Mouse (Mus musculus): ENCODE data around the gene Soat1. TPM values are rescaled to one million over a fixed set of nuclear protein-coding genes. Genes with fewer than 3 reads are reported as not detected.

Gene Soat1
- total RNA-seq (2015; ENCODE audit: low replicate concordance) (15.0 and 32.1 TPM in 2 replicates), total RNA-seq (2017; ENCODE audit: low replicate concordance) (22.6 and 24.8 TPM in 2 replicates)

DNA sequence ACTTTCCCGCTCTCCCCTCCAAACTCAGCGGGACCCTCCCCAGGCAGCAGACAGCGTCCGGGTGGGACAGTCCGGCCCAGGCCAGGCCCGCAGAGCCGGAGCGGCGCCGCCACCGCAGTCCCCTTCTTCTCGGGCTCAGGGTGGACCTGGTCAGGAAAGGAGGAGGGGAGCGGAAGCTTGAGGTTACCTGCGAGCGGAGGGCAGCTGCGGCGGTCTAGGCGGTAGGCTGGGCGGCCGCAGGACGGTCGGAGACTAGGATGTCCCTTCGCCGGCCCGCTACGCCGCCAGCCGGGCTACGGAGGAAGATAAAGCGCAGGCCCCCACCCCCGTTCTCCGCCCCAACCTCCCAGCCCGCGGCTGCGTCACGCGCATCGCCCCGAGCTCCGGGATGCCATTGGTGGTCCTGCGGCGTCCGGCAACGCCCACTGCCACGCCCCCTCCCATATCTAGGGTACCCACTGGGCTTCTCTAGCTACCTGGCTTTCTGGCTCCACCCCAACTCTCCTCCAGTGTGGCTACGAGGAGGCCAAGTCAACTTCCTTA, at the start of gene Soat1:
Gene Soat1 (minus strand): TSS at position 371 of the 543 bp plus-strand sequence.
- no peak for ATAC-seq (replicated peaks; ENCODE audit: low FRiP score, poor library complexity, severe bottlenecking)

GRCm38 (mm10) chr1:156523842-156524241, 49.7 kb upstream of the Soat1 start, which contains the start of gene Gm10031:
Gene Gm10031, plus strand, starts transcription at chr1:156524012.
- ATAC-seq (replicated peaks; ENCODE audit: low FRiP score, poor library complexity, severe bottlenecking): peak; percentile 100

- no peak for ATAC-seq (replicated peaks; ENCODE audit: low FRiP score, poor library complexity, severe bottlenecking)
These were observed 47.8 kb upstream of the Soat1 start for GRCm38 (mm10) chr1:156521796-156522517.

DNA sequence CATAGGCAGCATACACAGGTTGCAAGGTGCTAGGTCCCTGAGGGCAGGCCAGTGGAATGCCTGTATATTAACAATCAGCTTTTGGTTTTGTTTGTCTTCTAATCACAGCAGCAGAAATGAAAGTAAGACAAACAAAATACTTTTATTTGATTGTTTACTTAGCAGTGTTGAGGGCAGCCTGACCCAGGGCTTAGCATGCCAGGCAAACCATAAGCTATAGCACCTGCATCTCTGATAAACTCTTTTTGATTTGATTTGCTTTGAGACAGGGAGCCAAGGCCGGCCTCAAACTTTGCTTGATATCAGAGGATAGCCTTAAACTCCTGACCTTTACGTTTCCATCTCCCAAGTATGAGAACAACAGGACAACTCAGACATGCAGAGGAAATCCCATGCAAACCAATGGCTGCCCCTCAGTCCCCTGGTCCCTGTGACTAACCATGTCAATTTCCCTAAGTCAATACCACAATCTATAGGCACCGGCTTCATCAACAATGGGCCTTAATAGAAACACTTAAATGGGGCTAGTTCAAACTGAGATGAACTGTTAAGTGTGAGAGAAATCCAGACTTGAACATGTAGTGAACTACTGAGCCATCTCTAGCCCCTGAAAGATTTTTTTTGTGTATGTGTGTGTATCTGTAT, 46.1 kb upstream of the Soat1 start:
- ATAC-seq (replicated peaks; ENCODE audit: low FRiP score, poor library complexity, severe bottlenecking): no peak

GRCm38 (mm10) chr1:156507753-156508152, 33.6 kb upstream of the Soat1 start:
- ATAC-seq (replicated peaks; ENCODE audit: low FRiP score, poor library complexity, severe bottlenecking): no peak

- no peak for ATAC-seq (replicated peaks; ENCODE audit: low FRiP score, poor library complexity, severe bottlenecking)
These were observed 31.8 kb upstream of the Soat1 start for GRCm38 (mm10) chr1:156505901-156506300.

GRCm38 (mm10) chr1:156504945-156505523, 30.9 kb upstream of the Soat1 start:
- no peak for ATAC-seq (replicated peaks; ENCODE audit: low FRiP score, poor library complexity, severe bottlenecking)

- ATAC-seq (replicated peaks; ENCODE audit: low FRiP score, poor library complexity, severe bottlenecking): no peak
These were observed 22.8 kb upstream of the Soat1 start for GRCm38 (mm10) chr1:156496910-156497309.

DNA sequence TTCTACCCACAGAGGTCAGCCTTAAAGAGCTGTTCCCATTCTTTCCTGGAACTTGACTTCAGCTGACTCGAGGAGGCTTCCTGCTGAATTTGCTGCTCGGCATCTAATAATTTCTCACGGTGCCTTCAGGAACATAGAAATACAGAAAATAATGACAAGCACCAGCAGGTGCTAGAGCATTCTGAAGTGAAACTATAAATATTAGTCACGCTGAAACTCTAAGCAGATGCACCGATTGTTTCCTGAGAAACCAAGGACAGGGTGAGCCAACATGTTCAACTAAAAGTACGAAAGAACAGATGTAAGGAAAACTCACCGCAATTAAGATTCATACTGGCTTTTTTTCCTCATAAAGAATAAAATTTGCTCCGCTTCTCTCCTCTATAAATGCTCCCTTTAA, 20.9 kb upstream of the Soat1 start:
- no peak for ATAC-seq (replicated peaks; ENCODE audit: low FRiP score, poor library complexity, severe bottlenecking)

- ATAC-seq (replicated peaks; ENCODE audit: low FRiP score, poor library complexity, severe bottlenecking): no peak
These were observed 17.2 kb upstream of the Soat1 start for GRCm38 (mm10) chr1:156491226-156491796.

- no peak for ATAC-seq (replicated peaks; ENCODE audit: low FRiP score, poor library complexity, severe bottlenecking)
These were observed 13.9 kb upstream of the Soat1 start for GRCm38 (mm10) chr1:156488031-156488430.

GRCm38 (mm10) chr1:156487498-156487897, 13.4 kb upstream of the Soat1 start:
- no peak for ATAC-seq (replicated peaks; ENCODE audit: low FRiP score, poor library complexity, severe bottlenecking)

DNA sequence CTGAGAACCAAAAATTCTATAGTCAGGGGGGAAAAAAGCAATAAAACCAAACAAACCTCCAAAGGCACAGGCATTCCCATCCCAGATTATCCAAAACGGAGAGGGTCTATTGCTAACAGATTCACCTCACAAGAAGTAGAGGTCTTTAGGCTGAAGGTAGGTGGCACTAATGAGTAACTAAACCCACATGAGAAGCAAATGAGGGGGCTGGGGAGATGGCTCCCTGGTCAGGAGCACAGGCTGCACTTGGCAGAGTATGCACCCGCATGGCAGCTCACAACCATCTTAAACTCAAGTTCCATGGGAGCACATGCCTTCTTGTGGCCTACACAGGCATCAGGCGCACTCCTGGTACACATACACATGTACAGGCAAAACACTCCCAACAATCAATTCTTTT, 7.7 kb upstream of the Soat1 start:
- no peak for ATAC-seq (replicated peaks; ENCODE audit: low FRiP score, poor library complexity, severe bottlenecking)

- ATAC-seq (replicated peaks; ENCODE audit: low FRiP score, poor library complexity, severe bottlenecking): no peak
These were observed 2.4 kb upstream of the Soat1 start for GRCm38 (mm10) chr1:156476535-156476934.

DNA sequence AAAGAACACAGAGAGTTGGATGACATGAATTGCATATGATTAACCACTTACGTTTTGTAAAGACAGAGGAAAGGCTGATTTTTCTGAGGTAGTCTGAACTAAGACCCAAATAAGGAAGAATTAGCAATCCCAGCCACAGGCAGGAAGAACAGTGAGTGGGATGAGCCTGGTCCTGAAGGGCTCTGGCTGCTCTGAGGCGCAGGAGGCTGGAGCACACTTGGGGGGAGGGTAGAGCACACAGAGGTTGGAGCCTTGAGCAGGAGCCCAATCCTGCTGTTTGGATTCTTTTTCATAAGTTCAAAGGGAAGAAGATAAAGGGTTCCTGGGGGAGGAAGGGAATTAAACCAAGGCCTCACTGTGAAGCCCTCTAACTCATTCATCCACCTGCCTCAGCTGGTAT, 1.9 kb upstream of the Soat1 start:
- ATAC-seq (replicated peaks; ENCODE audit: low FRiP score, poor library complexity, severe bottlenecking): no peak

- no peak for ATAC-seq (replicated peaks; ENCODE audit: low FRiP score, poor library complexity, severe bottlenecking)
These were observed 723 bp upstream of the Soat1 start for GRCm38 (mm10) chr1:156474854-156475253.

DNA sequence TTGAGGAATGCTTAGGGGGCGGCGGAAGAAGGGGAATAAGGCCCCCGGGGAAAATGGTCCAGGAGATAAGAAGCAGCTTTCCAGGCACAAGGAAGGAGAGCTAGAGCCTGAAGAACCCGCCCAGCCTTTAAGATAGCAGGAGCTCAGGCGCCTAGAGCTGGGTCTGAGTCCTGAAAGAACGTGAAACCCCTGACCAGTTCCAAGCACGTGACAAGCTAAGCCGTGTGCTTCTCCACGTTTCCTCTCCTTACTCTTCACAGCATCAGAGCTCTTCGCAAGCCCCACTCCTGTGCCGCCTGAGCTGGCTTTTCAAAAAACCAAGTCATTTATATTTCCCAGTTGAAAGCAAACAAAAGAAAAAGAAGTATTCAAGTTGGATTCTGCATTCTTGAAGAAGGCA, 1.1 kb downstream of the Soat1 start:
- ATAC-seq (replicated peaks; ENCODE audit: low FRiP score, poor library complexity, severe bottlenecking): no peak

DNA sequence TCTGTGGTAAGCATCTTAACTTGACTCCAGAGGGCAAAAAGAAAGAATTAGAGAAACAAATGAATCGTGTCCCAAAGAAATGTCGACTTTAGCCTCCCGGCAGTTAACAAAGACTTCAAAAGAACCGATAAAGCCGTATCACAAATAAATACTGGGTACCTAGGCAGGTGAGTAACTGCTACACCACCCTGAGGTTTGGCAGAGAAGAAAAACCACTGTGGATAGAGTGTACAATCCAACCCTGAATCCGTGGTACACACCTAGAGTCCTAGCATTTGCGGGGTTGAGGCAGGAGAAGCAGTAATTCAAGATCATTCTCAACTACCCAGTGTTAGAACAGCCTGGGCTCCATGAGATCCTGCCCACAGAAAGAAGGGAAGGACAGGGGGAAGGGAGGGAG, 2.2 kb downstream of the Soat1 start:
- ATAC-seq (replicated peaks; ENCODE audit: low FRiP score, poor library complexity, severe bottlenecking): no peak

DNA sequence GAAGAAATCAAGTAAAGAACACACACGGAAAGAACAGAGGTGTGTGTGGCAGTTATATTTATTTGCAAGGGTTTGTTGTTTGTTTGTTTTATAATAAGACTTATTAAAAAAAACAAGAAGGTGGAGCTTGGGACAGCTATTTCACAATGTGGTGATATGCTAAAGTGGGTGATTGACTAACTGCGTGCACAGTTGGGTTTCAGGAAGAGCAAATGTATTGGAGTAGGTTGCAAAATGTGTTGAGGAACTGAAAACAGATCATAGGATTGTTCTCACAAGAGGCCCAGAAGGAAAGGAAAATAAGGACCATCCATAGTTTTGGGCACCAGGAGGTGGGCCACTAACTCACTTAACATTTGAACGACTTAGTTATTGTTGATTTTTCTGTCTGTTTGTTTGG, 3.1 kb downstream of the Soat1 start:
- no peak for ATAC-seq (replicated peaks; ENCODE audit: low FRiP score, poor library complexity, severe bottlenecking)

DNA sequence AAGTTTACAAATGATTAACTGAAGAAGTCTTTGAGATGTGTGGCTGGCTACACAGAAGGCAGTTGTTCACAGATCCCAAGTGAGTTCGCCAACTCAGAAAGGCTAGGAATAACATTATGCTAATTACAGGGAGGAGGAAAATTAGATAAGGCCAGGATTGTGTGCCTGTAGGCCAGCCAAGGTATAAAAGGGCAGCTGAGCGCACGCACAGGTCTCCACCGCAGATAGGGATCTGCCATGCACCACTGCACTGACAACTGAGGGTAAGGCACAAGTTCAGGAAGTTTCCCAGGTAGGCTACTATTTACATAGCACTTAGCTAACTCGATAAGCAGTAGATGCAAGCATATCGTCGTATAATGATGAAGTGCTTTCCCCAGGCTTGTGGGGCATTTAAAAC, 3.6 kb downstream of the Soat1 start:
- ATAC-seq (replicated peaks; ENCODE audit: low FRiP score, poor library complexity, severe bottlenecking): no peak
